Mouse (Mus musculus): Measurements from ENCODE around the gene Cwc15.

The Cwc15 gene

GRCm38 (mm10) chr9:14548366-14548761 is 47.9 kb downstream of the Cwc15 start:
- no peak for DNase-seq

GRCm38 (mm10) chr9:14558332-14558731 is 57.9 kb downstream of the Cwc15 start:
- no peak for DNase-seq

- DNase-seq: no peak
Observed at GRCm38 (mm10) chr9:14559430-14559829, 59.0 kb downstream of the Cwc15 start.

GRCm38 (mm10) chr9:14559996-14560395 is 59.6 kb downstream of the Cwc15 start:
- DNase-seq: no peak
